Mouse (Mus musculus) cerebellum, adult 18-20 months (tissue): ENCODE data around the gene Dmtf1.
"Not testable (repeated sequence)": the region's sequence is repeated elsewhere in the genome, so short reads cannot be mapped to it uniquely, and the experiment has no call there.

Experiments
- DNase-seq, 2 experiments: peaks; one replicate each; pipeline ENCODE4 v3.0.0; 2021

Gene Dmtf1

DNA sequence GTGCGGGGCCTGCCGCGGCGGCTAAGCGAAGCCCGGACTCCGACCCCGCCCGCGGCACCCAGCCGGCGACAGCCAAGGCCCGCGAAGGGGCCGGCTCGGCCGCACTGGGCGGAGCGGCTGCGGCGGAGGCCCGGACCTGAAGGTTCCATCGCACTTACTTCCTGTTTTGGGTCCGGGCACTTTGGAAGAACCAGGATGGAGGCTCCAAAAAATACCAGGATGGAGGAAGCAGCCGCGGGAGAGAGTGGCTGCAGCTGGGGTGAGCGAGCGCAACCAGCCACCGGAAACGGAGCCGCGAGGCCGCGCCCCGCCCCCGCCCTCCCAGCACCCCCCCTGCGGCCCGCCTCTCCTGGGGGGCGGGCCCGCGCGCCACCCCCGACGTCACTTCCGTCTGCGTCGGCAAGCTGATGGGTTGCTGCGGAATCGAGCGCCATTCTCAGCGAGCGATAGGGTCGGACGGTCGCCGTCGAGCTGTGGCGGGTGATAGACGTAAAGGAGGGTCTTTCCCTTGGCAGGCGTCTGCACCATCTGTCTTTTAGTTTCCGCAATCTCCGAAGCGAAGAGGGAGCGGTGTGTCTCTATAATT lies at the start of gene Dmtf1:
Dmtf1 (minus strand) TSS at position 321 of the 586 bp plus-strand sequence.
- DNase-seq: peak; percentile 86 to 92

DNA sequence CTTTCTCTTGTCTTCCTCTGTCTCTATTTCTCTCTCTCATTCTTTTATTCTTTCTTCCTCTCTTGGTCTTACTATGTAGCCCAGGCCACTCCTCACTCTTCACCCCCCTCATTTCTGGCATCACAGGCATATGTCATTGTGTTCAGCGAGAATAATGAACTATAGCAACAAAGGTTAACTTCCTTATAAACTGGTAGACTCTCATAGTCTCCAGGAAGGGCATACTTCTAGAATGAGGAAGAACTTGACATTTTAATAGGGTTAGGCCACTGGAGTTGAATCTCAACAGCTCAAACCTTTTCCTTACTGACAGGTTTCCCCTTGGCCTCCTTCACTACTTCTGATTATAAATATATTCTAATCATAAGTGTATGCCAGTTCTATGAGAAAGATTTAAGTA lies 24.9 kb upstream of the Dmtf1 start:
- no peak for DNase-seq

DNA sequence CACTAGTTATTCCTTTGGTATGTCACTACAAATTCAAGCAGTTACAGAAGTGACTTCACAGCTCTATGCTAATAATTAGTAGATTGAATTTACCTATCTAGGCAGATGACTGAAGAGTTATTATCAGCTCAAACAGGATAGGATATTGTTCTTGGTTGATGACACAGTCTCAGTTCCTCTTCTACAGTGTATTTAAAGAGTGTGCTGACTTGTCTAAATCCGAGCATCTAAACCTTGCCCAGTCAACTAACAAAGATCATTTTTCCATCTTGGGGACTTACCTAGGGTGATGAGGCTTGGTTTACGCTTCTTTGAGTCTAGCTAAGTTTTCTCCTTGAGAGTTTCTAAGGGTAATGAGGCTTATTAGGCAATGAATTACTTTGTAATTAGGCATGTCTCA lies 11.7 kb upstream of the Dmtf1 start:
- no peak for DNase-seq

DNA sequence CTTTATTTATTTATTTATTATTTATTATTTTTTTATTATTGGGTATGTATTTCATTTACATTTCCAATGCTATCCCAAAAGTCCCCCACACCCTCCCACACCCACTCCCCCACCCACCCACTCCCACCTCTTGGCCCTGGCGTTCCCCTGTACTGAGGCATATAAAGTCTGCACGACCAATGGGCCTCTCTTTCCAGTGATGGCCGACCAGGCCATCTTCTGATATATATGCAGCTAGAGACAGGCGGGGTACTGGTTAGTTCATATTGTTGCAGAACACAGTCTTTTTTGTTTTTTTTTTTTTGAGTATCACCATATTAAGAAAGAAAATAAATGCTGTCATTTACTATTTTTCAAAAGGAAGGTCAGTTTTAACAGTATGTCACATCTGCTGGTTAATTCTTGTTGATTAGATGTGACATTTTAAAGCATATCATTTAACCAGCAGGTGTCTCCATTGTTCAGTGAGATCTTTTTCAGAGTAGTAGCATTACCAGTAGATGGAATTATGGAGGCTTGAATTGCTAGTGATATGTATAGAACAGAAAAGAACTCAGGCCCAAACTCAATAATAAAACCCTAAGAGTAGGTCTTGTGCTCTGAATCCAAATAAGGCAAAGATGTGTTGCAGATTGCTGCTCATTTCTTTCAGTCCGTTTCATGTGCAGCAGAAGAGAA lies 7.9 kb upstream of the Dmtf1 start:
- not testable (repeated sequence) for DNase-seq

DNA sequence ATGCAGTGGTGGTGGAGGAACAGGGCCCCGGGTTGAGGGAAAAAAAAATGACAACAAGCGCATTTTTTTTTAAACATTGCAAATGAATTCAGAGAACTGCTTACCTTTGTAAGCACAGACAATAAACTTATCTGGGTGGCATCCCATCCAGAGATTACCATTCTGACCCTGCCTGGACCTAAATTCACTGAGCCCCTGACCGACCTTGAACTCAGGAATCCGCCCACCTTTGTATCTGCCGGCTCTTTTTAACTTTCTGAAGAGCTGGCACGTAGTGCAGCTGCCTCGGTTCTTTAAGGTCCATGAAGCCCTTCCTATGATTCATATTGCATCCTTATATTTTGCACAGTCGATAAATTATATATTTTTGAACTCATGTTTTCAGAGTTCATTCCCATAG lies 4.8 kb upstream of the Dmtf1 start:
- no peak for DNase-seq

DNA sequence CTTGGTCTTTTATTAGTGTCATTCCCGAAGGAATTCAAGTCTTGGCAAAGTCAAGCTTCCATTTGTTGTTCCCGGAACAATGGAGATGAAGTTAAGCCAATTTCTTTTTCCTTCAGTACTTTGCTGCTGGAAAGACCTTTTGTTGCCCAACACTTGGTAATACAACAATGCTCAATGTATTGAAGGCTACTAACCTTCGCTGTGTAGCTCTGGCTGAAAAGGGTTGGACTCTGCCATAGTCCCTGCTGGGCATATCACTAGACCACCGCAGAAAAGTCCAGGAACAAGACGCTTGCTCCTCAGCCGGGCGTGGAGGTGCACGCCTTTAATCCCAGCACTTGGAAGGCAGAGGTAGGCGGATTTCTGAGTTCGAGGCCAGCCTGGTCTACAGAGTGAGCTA lies 3.6 kb upstream of the Dmtf1 start:
- DNase-seq: not testable (repeated sequence)

DNA sequence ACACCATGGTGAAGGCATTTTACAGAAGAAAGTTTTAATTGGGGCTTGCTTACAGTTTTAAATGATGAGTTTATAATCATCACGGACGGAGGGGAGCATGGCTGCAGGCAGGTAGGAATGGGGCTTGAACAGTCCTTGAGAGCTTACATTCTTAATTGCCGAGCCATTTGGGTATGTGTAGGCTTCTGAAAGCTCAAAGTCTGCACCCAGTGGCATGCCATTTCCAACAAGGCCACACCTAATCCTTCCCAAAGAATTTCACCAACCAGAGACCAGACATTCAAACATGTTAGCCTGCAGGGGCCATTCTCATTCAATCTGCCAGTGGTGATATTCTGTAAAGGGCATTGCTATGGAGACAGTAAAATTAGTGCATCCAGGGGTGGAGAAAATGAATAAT lies 1.8 kb upstream of the Dmtf1 start:
- DNase-seq: no peak

DNA sequence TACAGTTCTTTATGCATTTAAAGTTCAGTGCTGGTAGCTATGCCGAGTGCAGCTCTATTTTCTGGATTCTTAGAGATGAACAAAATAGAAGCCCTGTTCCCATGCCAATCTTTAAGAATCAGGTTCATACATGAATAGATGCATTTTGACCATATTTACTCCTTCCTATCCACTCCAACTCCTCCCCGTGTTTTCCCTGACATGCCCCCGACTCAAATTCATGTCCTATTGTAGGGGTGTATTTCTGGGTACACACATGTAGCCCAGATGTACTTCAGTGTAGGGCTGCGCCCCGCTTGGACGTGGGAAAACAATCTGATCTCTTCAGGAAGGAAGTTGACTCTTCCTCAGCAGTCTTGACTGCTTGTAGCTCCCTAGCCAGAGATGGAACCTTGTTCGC lies 512 bp upstream of the Dmtf1 start:
- DNase-seq: peak; percentile 13 to 40

DNA sequence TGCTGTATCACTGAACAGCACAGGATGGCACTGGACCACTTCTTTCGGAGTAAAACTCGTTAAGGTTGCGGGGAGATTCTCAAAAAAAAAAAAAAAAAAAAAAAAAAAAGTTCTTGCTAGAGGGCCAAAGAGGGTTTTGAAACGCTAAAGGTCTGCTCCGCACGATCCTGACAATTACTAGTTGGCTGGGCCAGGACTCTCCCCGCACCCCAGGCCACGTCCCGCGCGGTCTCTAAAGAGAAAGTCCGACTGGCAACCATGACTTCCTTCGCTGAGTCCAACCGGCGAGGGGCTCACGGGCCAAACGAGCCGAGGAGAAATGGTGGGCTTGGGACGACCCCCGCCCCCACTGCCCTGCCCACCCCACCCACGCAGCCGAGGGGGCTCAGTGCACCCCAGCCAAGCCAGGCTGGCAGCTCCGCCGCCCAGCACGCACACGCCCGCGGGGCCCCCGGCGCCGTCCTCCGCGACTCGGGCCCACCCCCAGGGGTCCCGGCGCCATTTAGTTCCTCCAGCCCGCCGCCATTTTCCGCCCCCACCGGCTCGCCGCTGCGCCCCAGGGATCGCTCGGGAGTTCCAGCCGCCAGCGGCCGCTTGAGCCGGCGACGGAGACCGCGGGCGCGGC lies 633 bp downstream of the Dmtf1 start:
- DNase-seq: peak in 1 of 2 experiments; percentile 35

DNA sequence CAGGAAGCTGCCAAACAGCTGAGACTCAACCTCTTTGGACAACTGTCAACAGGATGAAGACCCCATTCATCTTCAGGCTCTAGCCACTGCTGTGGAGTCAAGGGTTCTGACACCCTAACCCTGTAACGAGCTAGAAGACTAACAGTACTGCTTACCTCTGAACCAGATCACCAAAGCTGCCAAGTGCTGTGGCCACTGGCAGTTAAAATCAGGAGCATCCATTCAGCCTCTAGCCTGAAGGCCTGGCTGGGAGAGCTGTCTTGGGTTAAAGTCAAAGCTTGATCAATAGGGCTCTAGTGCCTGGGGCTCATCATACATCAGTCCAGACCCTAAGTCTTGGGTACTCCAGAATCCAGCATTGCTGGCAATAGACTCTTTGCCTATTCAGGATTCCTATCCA lies 4.2 kb downstream of the Dmtf1 start:
- DNase-seq: no peak

DNA sequence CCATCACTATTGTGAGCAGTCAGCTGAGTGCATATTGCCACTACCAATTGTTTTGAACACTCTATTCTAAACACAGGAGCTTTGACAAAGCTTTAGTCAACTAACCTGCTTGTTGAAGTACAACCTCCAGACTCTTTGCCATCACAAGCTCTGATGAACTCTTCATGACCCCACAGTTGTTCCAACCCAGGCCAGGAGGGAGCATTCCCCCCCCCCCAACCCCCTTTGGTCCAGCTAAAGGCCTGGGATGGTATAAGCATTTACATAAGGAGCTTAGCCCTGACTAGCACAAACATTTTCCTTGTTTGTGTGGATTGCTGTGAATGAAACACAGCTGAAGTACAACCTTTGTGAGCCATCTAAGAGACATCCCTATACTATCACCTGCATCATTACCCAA lies 4.8 kb downstream of the Dmtf1 start:
- no peak for DNase-seq

DNA sequence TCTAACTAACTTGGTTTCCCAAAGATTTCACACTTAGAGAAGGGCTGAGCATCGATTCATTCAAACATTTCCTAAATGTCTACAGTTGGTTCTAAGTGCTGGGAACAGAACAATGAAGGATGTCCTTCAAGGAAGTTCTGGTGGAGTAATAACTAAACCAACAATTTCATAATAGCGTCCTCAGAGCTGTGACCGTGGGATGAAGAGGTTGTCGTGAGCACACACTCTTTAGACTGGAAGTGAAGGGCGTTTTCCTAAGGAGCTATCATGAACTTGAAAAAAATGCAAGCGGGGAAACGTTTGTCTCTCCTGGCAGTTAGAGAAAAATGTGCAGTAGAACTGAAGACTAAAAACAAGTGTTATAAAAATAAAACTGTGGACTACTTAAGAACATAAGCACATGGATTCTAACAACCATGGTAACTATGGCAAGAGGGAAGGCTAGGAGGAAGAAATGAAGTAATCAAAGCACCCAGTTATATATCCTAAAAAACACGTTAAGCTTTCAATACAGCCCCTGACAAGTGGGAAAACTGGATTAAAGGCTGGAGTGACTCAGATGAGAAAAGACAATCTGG lies 12.2 kb downstream of the Dmtf1 start:
- no peak for DNase-seq

DNA sequence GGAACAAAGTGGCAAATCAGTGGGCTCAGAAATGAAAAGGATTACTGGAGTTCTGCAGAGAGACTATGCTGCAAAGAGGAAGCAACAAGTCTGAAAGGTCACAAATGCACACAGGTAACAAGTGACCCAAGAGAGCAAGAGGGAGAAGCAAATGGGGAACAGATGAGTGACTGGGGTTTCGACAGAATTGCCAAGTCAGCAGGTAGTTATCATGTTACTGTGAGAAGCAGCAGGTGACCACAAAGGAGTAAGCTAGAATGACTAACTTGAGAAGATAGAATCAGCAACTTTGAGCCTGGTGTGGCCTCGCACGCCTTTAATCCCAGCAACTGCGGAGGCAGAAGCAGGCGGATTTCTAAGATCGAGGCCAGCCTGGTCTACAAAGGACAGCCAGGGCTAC lies 19.2 kb downstream of the Dmtf1 start:
- no peak for DNase-seq

DNA sequence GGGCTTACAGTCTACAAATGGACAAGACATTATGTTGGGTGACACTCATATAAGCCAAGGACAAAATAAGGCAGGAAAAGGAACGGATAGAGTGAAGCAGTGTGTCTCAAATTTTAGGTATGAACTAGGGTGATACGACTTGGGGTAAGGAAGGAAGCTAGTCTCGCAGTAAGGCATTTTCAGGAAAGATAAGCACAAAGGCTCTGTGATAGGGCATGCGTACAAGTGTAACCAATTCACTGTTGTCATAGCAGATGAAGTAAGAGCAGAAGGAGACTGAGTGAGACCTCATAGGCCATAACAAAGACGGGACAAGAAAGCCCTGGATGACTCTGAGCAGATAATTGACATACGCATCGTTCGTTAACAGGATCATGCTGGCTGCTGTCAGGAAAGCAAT lies 20.9 kb downstream of the Dmtf1 start:
- no peak for DNase-seq

DNA sequence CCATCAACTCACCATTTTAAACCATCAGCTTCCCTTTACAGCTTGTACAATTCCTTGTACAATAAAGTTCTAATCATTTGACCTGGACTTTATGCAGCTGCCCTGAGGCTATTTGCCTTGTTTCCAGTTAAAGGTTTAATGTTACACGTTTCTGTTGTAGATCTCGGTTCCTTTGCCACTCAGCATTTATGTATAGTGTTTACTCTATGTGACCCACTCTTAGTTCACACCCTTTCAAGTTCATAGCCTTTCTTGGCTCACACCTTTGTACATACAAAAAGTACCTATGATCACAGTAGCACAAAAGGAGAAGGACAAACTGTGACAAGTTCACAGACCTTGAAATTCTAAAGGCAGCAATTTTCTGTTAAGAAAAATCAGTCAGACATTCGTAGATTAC lies 26.0 kb downstream of the Dmtf1 start:
- DNase-seq: no peak

DNA sequence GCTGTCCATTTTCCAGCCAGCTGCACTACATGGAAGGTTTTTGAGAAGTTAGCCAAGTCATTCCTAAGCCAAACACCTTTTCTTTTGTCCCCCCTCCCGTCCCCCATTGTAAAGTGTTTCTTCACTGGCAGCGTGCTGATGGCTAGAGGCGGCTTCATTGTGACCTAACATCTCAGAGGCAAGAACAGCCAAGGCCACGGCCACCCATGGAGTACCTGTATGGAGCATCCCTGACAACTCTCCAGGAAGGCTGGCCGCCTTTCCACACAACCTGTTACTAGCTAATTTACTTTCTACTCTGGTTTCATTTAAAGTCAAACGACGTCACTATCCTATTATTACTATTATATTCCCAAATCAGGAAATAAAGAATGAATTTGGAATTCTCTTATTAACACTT lies 29.8 kb downstream of the Dmtf1 start:
- peak; percentile 59 to 62 for DNase-seq

DNA sequence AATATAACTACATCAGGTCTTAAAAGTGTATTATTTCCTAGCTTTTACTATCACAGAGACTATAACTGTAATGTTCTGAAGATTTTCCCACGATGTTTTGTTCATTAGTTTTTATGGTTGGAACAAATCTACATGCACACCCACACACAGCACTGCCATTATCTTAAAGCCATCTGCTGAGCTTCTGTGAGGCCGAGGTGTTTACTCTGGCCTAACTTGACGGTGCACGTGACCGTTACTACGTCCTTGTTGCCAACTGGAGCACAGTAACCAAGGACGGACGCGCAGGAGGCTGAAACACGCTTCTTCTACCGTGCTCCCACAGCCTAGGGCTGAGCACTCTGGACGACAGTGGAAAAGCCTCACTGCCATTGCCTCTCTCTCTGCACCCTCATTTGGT lies 33.0 kb downstream of the Dmtf1 start:
- no peak for DNase-seq

DNA sequence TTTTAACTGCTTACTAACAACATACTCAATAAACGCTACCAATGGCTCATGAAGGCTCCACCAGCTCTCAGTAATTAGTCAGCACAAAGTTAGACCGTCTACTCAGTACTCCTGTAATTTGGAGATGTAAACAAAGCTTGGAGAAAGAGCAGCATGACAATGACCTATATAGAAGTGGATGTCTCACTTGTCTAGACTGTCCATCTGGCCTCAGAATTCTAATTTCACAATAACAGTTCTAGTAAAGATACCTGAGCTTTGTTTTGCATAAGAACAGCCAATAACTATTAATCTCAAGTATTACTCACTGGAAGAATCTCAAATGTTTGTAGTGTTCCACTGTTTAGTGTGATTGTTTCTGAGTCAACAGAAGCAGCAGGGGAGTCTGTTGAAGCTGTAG lies 37.4 kb downstream of the Dmtf1 start:
- DNase-seq: no peak

DNA sequence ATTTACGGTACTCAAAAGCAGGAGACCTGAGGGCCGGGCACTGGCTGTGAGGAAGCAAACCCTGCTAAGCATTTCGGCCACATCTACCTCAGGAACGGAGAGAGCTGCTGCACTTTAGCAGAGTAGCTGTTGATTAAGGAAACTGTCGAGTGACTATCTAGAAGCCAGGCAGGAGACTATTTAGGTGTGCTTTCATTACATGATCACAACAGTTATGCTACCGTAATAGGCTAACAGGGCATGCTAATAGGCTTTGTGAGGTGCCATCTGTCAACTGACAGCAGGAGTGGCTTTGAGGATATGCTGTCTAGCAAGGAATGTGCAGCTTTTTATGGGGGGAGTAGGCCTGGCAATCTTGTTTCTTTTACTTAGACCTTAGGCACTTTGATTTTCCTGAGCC lies 47.4 kb downstream of the Dmtf1 start:
- DNase-seq: peak; percentile 26 to 40

DNA sequence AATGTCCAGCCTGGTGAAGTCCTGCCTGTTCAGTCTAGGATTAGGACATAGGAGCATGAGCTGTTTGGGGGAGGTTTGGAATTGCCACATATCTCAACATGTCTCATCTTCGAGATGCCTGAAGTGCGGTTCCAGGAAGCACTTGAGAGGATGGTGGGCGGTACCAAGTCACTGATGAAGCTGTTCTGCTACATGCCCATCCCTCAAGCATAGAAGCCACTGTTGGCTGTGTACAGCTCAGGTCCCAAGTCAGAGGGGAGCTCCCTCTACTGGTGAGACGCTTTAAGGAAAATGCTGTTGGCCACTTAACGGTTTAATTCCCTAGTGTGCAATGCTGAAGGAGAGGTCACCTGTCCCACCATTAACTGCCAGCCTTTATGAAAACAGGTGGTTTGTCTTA lies 49.8 kb downstream of the Dmtf1 start:
- peak; percentile 57 to 59 for DNase-seq

DNA sequence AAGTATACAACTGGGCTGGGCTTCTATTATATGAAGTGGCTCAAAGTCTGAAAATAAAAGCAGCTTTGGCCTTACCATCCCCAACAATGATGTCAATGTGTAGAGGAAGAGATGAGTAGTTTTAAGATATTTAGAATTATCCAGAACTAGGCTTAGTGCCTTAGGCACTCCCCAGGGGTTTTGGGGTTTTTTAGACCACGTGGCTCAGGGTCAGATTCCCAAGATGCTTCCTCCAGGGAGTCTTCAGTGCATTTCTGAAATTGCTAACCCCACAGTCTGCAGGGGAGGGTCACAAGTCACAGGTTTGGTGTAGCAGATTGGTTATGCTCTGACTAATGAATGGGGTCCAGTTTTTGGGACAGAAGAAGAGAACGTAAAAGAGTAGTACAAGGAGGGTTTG lies 50.3 kb downstream of the Dmtf1 start:
- no peak for DNase-seq

DNA sequence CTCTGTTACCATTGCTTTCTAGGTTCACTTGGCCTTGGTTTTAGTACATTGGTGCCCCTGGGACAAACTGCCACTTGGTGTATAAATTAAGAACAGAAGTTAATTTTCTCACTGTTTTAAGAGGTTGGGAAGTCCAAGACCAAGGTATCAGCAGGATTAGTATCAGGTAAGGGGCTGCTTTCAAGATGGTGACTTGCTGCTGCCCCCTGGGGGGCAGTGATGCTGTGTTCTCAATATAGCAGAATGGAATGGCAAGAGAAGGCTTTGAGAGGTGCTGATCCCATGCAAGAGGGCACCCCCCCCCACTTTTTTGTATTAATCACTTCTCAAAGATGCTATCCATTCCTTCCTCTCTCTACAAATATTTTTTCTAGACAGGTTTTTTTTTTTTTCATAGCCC lies 52.0 kb downstream of the Dmtf1 start:
- DNase-seq: no peak

DNA sequence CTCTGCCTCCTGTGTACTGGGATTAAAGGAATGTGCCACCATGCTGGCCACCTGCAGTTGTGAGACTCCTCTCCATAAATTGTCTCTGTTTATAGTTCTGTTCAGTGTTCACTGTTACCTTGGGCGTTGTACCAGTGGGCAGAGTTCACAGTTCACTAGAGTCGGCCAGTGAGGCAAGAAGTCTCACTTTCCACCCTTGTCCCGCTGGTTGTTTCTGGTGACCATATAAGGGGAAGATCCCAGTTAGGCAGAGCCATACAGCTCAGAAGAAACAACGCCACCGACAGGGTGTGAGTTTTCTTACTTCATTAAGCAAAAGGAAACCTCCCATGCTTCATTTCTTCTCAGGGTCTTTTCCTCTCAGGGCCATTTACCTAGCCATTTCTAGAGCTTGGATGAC lies 53.1 kb downstream of the Dmtf1 start:
- DNase-seq: no peak
